Mouse (Mus musculus) heart, adult 2 months (tissue): ENCODE data around the gene Itga1.

ENCODE experiments used
- CTCF ChIP-seq: fragments of 200-600 bp; IDR thresholded peaks from 2 replicates; pipeline ENCODE4 v1.8.1; 2022; ENCODE audit warnings: antibody characterized with exemption, mild to moderate bottlenecking, moderate library complexity
- EP300 ChIP-seq: fragments of 200-500 bp; IDR thresholded peaks from 2 replicates; pipeline ENCODE4 v1.6.1; 2011; ENCODE audit warnings: low read depth, low read length, control low read depth; ENCODE audit not compliant: insufficient read depth

DNA sequence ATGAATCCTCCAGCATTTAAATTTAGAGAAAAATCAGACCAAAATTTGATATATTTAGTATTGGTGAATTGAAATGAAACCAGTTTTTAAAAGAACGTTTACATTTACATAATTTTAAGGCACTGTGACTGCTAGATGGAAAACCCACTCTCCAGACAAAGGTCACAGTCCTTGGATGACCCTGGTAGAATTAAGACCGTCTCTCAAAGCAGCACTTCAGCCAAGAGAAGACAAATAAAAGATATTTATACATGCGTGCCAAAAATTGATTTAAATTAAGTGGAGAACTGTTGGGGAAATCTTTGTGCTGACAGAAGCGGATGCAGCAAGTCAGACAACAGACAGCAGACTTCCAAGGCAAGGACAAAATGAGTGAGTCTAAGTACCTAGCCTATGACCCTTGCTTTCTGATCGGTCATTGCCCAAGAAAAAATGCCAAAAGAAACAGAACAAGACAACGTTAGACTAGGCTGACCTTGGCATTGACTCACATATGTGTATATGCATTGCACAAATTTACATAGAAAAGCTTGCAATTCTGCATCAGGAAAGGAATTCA, 127.2 kb downstream of the Itga1 start:
- TF ChIP-seq CTCF (no peak), EP300 (no peak)
